Mouse (Mus musculus): ENCODE data around the gene Pdzd2. TPM values are rescaled to one million over a fixed set of nuclear protein-coding genes. Genes with fewer than 3 reads are reported as not detected.

Pdzd2 gene
- polyA plus RNA-seq, 1 experiment from 2014 or later: 3.4 TPM

GRCm38 (mm10) chr15:12766848-12767247 lies 27.1 kb upstream of the Pdzd2 start:
- no peak for DNase-seq (ENCODE audit: low spot score)
- no peak for ATAC-seq (replicated peaks; ENCODE audit: insufficient number of reproducible peaks, low FRiP score, low TSS enrichment, low read depth)
- Histone ChIP-seq H3K4me3 (ENCODE audit: low read depth, low read length) (no peak overlapping the region), H3K4me1 (ENCODE audit: control insufficient read depth, insufficient read depth, low read length) (no peaks in the 10 kb centered on the region), H3K27me3 (ENCODE audit: control insufficient read depth, insufficient read depth, low read length) (no peaks in the 10 kb centered on the region), H3K4me2 (ENCODE audit: low read depth, low read length) (no peak overlapping the region), H3K27ac (replicated peaks; ENCODE audit: low read depth, low read length) (no peak overlapping the region), H3K9me3 (replicated peaks; ENCODE audit: control insufficient read depth, low read length) (no peaks in the 10 kb centered on the region), H3K36me3 (replicated peaks; ENCODE audit: control insufficient read depth, insufficient read depth, low read depth, low read length) (no peaks in the 10 kb centered on the region), H3K9ac (replicated peaks; ENCODE audit: low read length) (no peak overlapping the region)
- WGBS: 86% methylated on average over 4 of the region's 4 CpGs

GRCm38 (mm10) chr15:12763147-12763546 lies 23.4 kb upstream of the Pdzd2 start:
- no peak overlapping the region for H3K9ac ChIP-seq (replicated peaks; ENCODE audit: low read length)
- no peaks in the 10 kb centered on the region for H3K27me3 ChIP-seq (ENCODE audit: control insufficient read depth, insufficient read depth, low read length)
- H3K4me2 ChIP-seq (ENCODE audit: low read depth, low read length): no peak overlapping the region
- no peaks in the 10 kb centered on the region for H3K36me3 ChIP-seq (replicated peaks; ENCODE audit: control insufficient read depth, insufficient read depth, low read depth, low read length)
- no peak overlapping the region for H3K4me3 ChIP-seq (ENCODE audit: low read depth, low read length)
- no peak overlapping the region for H3K27ac ChIP-seq (replicated peaks; ENCODE audit: low read depth, low read length)
- ATAC-seq (replicated peaks; ENCODE audit: insufficient number of reproducible peaks, low FRiP score, low TSS enrichment, low read depth) (no peak), DNase-seq (ENCODE audit: low spot score) (no peak)
- no peaks in the 10 kb centered on the region for H3K9me3 ChIP-seq (replicated peaks; ENCODE audit: control insufficient read depth, low read length)
- 70% methylated on average over 10 of the region's 10 CpGs for WGBS
- no peaks in the 10 kb centered on the region for H3K4me1 ChIP-seq (ENCODE audit: control insufficient read depth, insufficient read depth, low read length)

GRCm38 (mm10) chr15:12762258-12762913 lies 22.7 kb upstream of the Pdzd2 start:
- 65% methylated on average over 11 of the region's 11 CpGs for WGBS

GRCm38 (mm10) chr15:12760747-12761146 lies 21.0 kb upstream of the Pdzd2 start:
- H3K4me3 ChIP-seq (ENCODE audit: low read depth, low read length): no peak overlapping the region
- no peak overlapping the region for H3K4me2 ChIP-seq (ENCODE audit: low read depth, low read length)
- H3K9ac ChIP-seq (replicated peaks; ENCODE audit: low read length): no peak overlapping the region
- no peaks in the 10 kb centered on the region for H3K9me3 ChIP-seq (replicated peaks; ENCODE audit: control insufficient read depth, low read length)
- WGBS: 82% methylated on average over 6 of the region's 6 CpGs
- no peak overlapping the region for H3K27ac ChIP-seq (replicated peaks; ENCODE audit: low read depth, low read length)
- ATAC-seq (replicated peaks; ENCODE audit: insufficient number of reproducible peaks, low FRiP score, low TSS enrichment, low read depth) (no peak), DNase-seq (ENCODE audit: low spot score) (no peak)
- H3K4me1 ChIP-seq (ENCODE audit: control insufficient read depth, insufficient read depth, low read length): no peaks in the 10 kb centered on the region
- H3K27me3 ChIP-seq (ENCODE audit: control insufficient read depth, insufficient read depth, low read length): no peaks in the 10 kb centered on the region
- H3K36me3 ChIP-seq (replicated peaks; ENCODE audit: control insufficient read depth, insufficient read depth, low read depth, low read length): no peaks in the 10 kb centered on the region

More at GRCm38 (mm10) chr15:12762258-12762913, 22.7 kb upstream of the Pdzd2 start:
- Histone ChIP-seq H3K27me3 (ENCODE audit: control insufficient read depth, insufficient read depth, low read length) (no peaks in the 10 kb centered on the region), H3K4me3 (ENCODE audit: low read depth, low read length) (no peak overlapping the region), H3K36me3 (replicated peaks; ENCODE audit: control insufficient read depth, insufficient read depth, low read depth, low read length) (no peaks in the 10 kb centered on the region), H3K9me3 (replicated peaks; ENCODE audit: control insufficient read depth, low read length) (no peaks in the 10 kb centered on the region), H3K4me1 (ENCODE audit: control insufficient read depth, insufficient read depth, low read length) (no peaks in the 10 kb centered on the region), H3K27ac (replicated peaks; ENCODE audit: low read depth, low read length) (no peak overlapping the region), H3K9ac (replicated peaks; ENCODE audit: low read length) (no peak overlapping the region), H3K4me2 (ENCODE audit: low read depth, low read length) (no peak overlapping the region)
- DNase-seq (ENCODE audit: low spot score) (peak; percentile 51), ATAC-seq (replicated peaks; ENCODE audit: insufficient number of reproducible peaks, low FRiP score, low TSS enrichment, low read depth) (0 out of 2 replicates have a peak, but pooled peaks have one; percentile 57)

- Histone ChIP-seq H3K4me2 (ENCODE audit: low read depth, low read length) (no peak overlapping the region), H3K27me3 (ENCODE audit: control insufficient read depth, insufficient read depth, low read length) (no peaks in the 10 kb centered on the region), H3K9ac (replicated peaks; ENCODE audit: low read length) (no peak overlapping the region), H3K9me3 (replicated peaks; ENCODE audit: control insufficient read depth, low read length) (no peaks in the 10 kb centered on the region), H3K4me3 (ENCODE audit: low read depth, low read length) (no peak overlapping the region), H3K36me3 (replicated peaks; ENCODE audit: control insufficient read depth, insufficient read depth, low read depth, low read length) (no peaks in the 10 kb centered on the region), H3K27ac (replicated peaks; ENCODE audit: low read depth, low read length) (no peak overlapping the region), H3K4me1 (ENCODE audit: control insufficient read depth, insufficient read depth, low read length) (no peaks in the 10 kb centered on the region)
- no peak for ATAC-seq (replicated peaks; ENCODE audit: insufficient number of reproducible peaks, low FRiP score, low TSS enrichment, low read depth)
- 68% methylated on average over 5 of the region's 5 CpGs for WGBS
- DNase-seq (ENCODE audit: low spot score): no peak
Measured at GRCm38 (mm10) chr15:12758461-12758860, 18.7 kb upstream of the Pdzd2 start.

GRCm38 (mm10) chr15:12757757-12758156 lies 18.0 kb upstream of the Pdzd2 start:
- H3K4me3 ChIP-seq (ENCODE audit: low read depth, low read length): no peak overlapping the region

GRCm38 (mm10) chr15:12753201-12753600 lies 13.5 kb upstream of the Pdzd2 start:
- no peak overlapping the region for H3K4me3 ChIP-seq (ENCODE audit: low read depth, low read length)
- peak; percentile 17 for DNase-seq (ENCODE audit: low spot score)
- no peak overlapping the region for H3K9ac ChIP-seq (replicated peaks; ENCODE audit: low read length)
- no peaks in the 10 kb centered on the region for H3K36me3 ChIP-seq (replicated peaks; ENCODE audit: control insufficient read depth, insufficient read depth, low read depth, low read length)
- ATAC-seq (replicated peaks; ENCODE audit: insufficient number of reproducible peaks, low FRiP score, low TSS enrichment, low read depth): no peak
- WGBS: 50% methylated on average over 4 of the region's 4 CpGs
- no peaks in the 10 kb centered on the region for H3K27me3 ChIP-seq (ENCODE audit: control insufficient read depth, insufficient read depth, low read length)
- no peaks in the 10 kb centered on the region for H3K9me3 ChIP-seq (replicated peaks; ENCODE audit: control insufficient read depth, low read length)
- H3K4me2 ChIP-seq (ENCODE audit: low read depth, low read length): no peak overlapping the region
- H3K4me1 ChIP-seq (ENCODE audit: control insufficient read depth, insufficient read depth, low read length): no peaks in the 10 kb centered on the region
- no peak overlapping the region for H3K27ac ChIP-seq (replicated peaks; ENCODE audit: low read depth, low read length)

More at GRCm38 (mm10) chr15:12757757-12758156, 18.0 kb upstream of the Pdzd2 start:
- no peak overlapping the region for H3K27ac ChIP-seq (replicated peaks; ENCODE audit: low read depth, low read length)
- H3K9me3 ChIP-seq (replicated peaks; ENCODE audit: control insufficient read depth, low read length): no peaks in the 10 kb centered on the region
- no peaks in the 10 kb centered on the region for H3K4me1 ChIP-seq (ENCODE audit: control insufficient read depth, insufficient read depth, low read length)
- no peaks in the 10 kb centered on the region for H3K36me3 ChIP-seq (replicated peaks; ENCODE audit: control insufficient read depth, insufficient read depth, low read depth, low read length)
- no peak overlapping the region for H3K4me2 ChIP-seq (ENCODE audit: low read depth, low read length)
- 84% methylated on average over 1 of the region's 1 CpGs for WGBS
- no peaks in the 10 kb centered on the region for H3K27me3 ChIP-seq (ENCODE audit: control insufficient read depth, insufficient read depth, low read length)
- no peak for DNase-seq (ENCODE audit: low spot score)
- no peak overlapping the region for H3K9ac ChIP-seq (replicated peaks; ENCODE audit: low read length)
- ATAC-seq (replicated peaks; ENCODE audit: insufficient number of reproducible peaks, low FRiP score, low TSS enrichment, low read depth): no peak

- no peaks in the 10 kb centered on the region for H3K36me3 ChIP-seq (replicated peaks; ENCODE audit: control insufficient read depth, insufficient read depth, low read depth, low read length)
- no peak overlapping the region for H3K4me2 ChIP-seq (ENCODE audit: low read depth, low read length)
- DNase-seq (ENCODE audit: low spot score) (no peak), ATAC-seq (replicated peaks; ENCODE audit: insufficient number of reproducible peaks, low FRiP score, low TSS enrichment, low read depth) (no peak)
- no peak overlapping the region for H3K4me3 ChIP-seq (ENCODE audit: low read depth, low read length)
- 95% methylated on average over 8 of the region's 8 CpGs for WGBS
- H3K27me3 ChIP-seq (ENCODE audit: control insufficient read depth, insufficient read depth, low read length): no peaks in the 10 kb centered on the region
- no peaks in the 10 kb centered on the region for H3K4me1 ChIP-seq (ENCODE audit: control insufficient read depth, insufficient read depth, low read length)
- H3K9me3 ChIP-seq (replicated peaks; ENCODE audit: control insufficient read depth, low read length): no peaks in the 10 kb centered on the region
- no peak overlapping the region for H3K27ac ChIP-seq (replicated peaks; ENCODE audit: low read depth, low read length)
- H3K9ac ChIP-seq (replicated peaks; ENCODE audit: low read length): no peak overlapping the region
Measured at GRCm38 (mm10) chr15:12750963-12751362, 11.2 kb upstream of the Pdzd2 start.

Measured in embryonic facial prominence, embryonic 11.5 days (tissue).